Mouse (Mus musculus) R1 (cell line): ENCODE results near the gene Htr2a.

Source experiments
- DNase-seq: peaks from one replicate; pipeline ENCODE4 v3.0.0-alpha.2; 2018; ENCODE audit warnings: low read depth, low spot score

Gene Htr2a

GRCm38 (mm10) chr14:74697432-74697831 lies 56.8 kb downstream of the Htr2a start:
- DNase-seq = no peak

- DNase-seq = no peak
Measured at GRCm38 (mm10) chr14:74699241-74699640, 58.6 kb downstream of the Htr2a start.

GRCm38 (mm10) chr14:74703930-74704329 lies 63.3 kb downstream of the Htr2a start:
- DNase-seq = no peak

- peak; percentile 61 for DNase-seq
Measured at GRCm38 (mm10) chr14:74709054-74709453, 68.4 kb downstream of the Htr2a start.

- no peak for DNase-seq
Measured at GRCm38 (mm10) chr14:74723541-74723940, 82.9 kb downstream of the Htr2a start.

- no peak for DNase-seq
Measured at GRCm38 (mm10) chr14:74731221-74732078, 90.8 kb downstream of the Htr2a start.

GRCm38 (mm10) chr14:74732079-74732783 lies 91.6 kb downstream of the Htr2a start, which contains the start of gene Esd:
TSS of gene Esd (plus strand) at chr14:74732297.
- DNase-seq = peak; percentile 97

- no peak for DNase-seq
Measured at GRCm38 (mm10) chr14:74733397-74733796, 92.8 kb downstream of the Htr2a start.

GRCm38 (mm10) chr14:74735471-74735870 lies 94.8 kb downstream of the Htr2a start:
- DNase-seq = no peak

GRCm38 (mm10) chr14:74736850-74737249 lies 96.2 kb downstream of the Htr2a start:
- peak; percentile 76 for DNase-seq
